ENCODE assay signal across 10 mouse cellular contexts in the genomic region with DNA sequence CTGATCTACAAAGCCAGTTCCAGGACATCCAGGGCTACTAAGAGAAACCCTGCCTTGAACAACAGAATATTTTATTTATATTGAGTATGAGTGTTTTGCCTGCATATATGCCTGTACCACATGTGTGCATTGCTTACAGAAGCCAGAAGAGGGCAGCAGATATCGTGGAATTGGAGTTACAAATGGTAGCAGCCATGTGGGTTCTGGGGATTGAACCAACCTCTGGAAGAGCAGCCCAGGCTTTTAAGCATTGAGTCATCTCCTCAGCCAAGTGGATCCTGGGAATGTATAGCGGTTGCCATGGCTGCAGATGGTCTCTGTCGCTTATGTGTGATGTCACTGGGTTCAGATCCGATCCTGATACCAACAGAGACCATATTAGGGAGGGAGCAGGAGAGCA. TPM values are rescaled to one million over a fixed set of nuclear protein-coding genes. Genes with fewer than 3 reads are reported as not detected.
DNase-seq lines count a peak whose midpoint lies in the region; ATAC-seq and TF ChIP-seq lines count a peak whose summit lies in the region.
"Had no signal": no experiment of that assay in that cellular context is flagged by ENCODE, and none has a peak within 500 bp of the region (broad histone marks: within the 10 kb centered on the region; RNA-seq: fewer than 3 reads in every experiment).

No protein-coding gene starts in this region.

- 0 out of 2 replicates have a peak, but pooled peaks have one; percentile 15 for ATAC-seq in G1E (ENCODE audit: extremely low read depth, insufficient number of reproducible peaks, low FRiP score, poor library complexity, severe bottlenecking)
- peak; percentile 32 for ATAC-seq in liver, embryonic 16.5 days (ENCODE audit: low read depth)

- 77% methylated on average over 4 of the region's 4 CpGs for whole genome bisulfite sequencing in bone marrow, adult 2 months
- 55% methylated on average over 4 of the region's 4 CpGs for WGBS in liver, embryonic 16.5 days (ENCODE audit: insufficient replicate concordance)

- H3K9ac ChIP-seq in liver, embryonic 16.5 days (ENCODE audit: low read depth, low read length) = no peak overlapping the region

- H3K4me1 ChIP-seq in G1E (ENCODE audit: insufficient read depth, low read depth, low read length) = peaks cover 15% of the 10 kb centered on the region
- no peaks in the 10 kb centered on the region for H3K4me1 ChIP-seq in bone marrow, adult 2 months (ENCODE audit: control insufficient read depth, insufficient read depth, low read length)
- no peaks in the 10 kb centered on the region for H3K4me1 ChIP-seq in liver, embryonic 16.5 days (ENCODE audit: control insufficient read depth, low read depth, low read length)

- intact Hi-C loops in left cerebral cortex, postnatal 14 days (cut with DNase I) = no loop called here

- H3K27me3 ChIP-seq in G1E (ENCODE audit: insufficient read depth, low read length) = no peaks in the 10 kb centered on the region
- H3K27me3 ChIP-seq in liver, embryonic 16.5 days (ENCODE audit: control insufficient read depth, insufficient read depth, low read depth, low read length) = no peaks in the 10 kb centered on the region

- no peak overlapping the region for H3K27ac ChIP-seq in bone marrow, adult 2 months (ENCODE audit: control insufficient read depth, insufficient read depth, low read depth, low read length, poor library complexity)
- H3K27ac ChIP-seq in liver, embryonic 16.5 days (ENCODE audit: low read length) = no peak overlapping the region

- no peaks in the 10 kb centered on the region for H3K36me3 ChIP-seq in G1E (replicated peaks)
- no peaks in the 10 kb centered on the region for H3K36me3 ChIP-seq in liver, embryonic 16.5 days (ENCODE audit: control insufficient read depth, insufficient read depth)

- no peaks in the 10 kb centered on the region for H3K9me3 ChIP-seq in G1E (replicated peaks)
- no peaks in the 10 kb centered on the region for H3K9me3 ChIP-seq in liver, embryonic 16.5 days (replicated peaks; ENCODE audit: control insufficient read depth, low read length)

- TF ChIP-seq CTCF in G1E (IDR thresholded peaks at IDR 0.05; ENCODE audit: low read depth, low read length) = no peak
- TF ChIP-seq CTCF in bone marrow, adult 2 months (IDR thresholded peaks at IDR 0.05; ENCODE audit: control insufficient read depth, insufficient read depth, low read length) = 0 out of 2 replicates have a peak, but pooled peaks have one; percentile 12

- peak; percentile 26 to 40 for DNase-seq in left cerebral cortex, postnatal 14 days (ENCODE audit: low spot score in 2 of 2)
- no peak for DNase-seq in left cerebral cortex, adult 18-20 months (ENCODE audit: low spot score in 2 of 2)
- no peak for DNase-seq in G1E (ENCODE audit: low spot score)
- DNase-seq in induced T-regulatory cell, adult 2 months (ENCODE audit: low read depth) = peak; percentile 84
- DNase-seq in spleen, postnatal 4 days (ENCODE audit: low spot score in 2 of 2) = peak; percentile 45 to 75
- DNase-seq in right cerebral cortex, postnatal 25 days = no peak

- TF ChIP-seq POLR2A in bone marrow, adult 2 months (IDR thresholded peaks at IDR 0.05; ENCODE audit: borderline replicate concordance, control insufficient read depth, low read depth, low read length) = no peak

- no peak overlapping the region for H3K4me3 ChIP-seq in G1E (ENCODE audit: low read depth, low read length)
- H3K4me3 ChIP-seq in bone marrow, adult 2 months (replicated peaks; ENCODE audit: control insufficient read depth, low read depth, low read length) = no peak overlapping the region
- no peak overlapping the region for H3K4me3 ChIP-seq in liver, embryonic 16.5 days (ENCODE audit: low read depth, low read length)

- H3K4me2 ChIP-seq in liver, embryonic 16.5 days (ENCODE audit: low read depth, low read length) = no peak overlapping the region

RNA-seq across cellular contexts. Expression of a gene that starts 3.3 kb away (rescaled TPM):
- total RNA-seq in left cerebral cortex, postnatal 14 days (2021) = not detected
- total RNA-seq in left cerebral cortex, adult 18-20 months (2021) = not detected
- total RNA-seq in G1E (2014; fragmentation: Nextera tagmentation) (not detected in 2 replicates), G1E (2017) (not detected in 2 replicates)
- not detected in 2 replicates for polyA plus RNA-seq in G1E (2012)
- polyA plus RNA-seq in bone marrow, adult 2 months (2011; ENCODE audit: insufficient read depth, insufficient read length, low replicate concordance, missing spikeins) = not detected in 2 replicates
- not detected in 2 replicates for polyA plus RNA-seq in liver, embryonic 16.5 days (2015; fragmentation: Nextera tagmentation; extraction: Ambion mirVana)
- polyA plus RNA-seq: limb, embryonic 14.5 days; stomach, embryonic 16.5 days had no signal

RNA-seq across cellular contexts. Expression of a gene that starts 13.0 kb away (rescaled TPM):
- 1 to 10 TPM; 1.8 to 2.1 TPM for total RNA-seq in left cerebral cortex, postnatal 14 days (2021)
- total RNA-seq in left cerebral cortex, adult 18-20 months (2021) = 1 to 10 TPM; 1.5 to 3.6 TPM
- total RNA-seq in G1E (2014; fragmentation: Nextera tagmentation) = 85.6 and 101 TPM in 2 replicates
- 62.7 and 75.4 TPM in 2 replicates for total RNA-seq in G1E (2017)
- 1.8 and 2.7 TPM in 2 replicates for polyA plus RNA-seq in G1E (2012)
- 3.8 and 6.2 TPM in 2 replicates for polyA plus RNA-seq in bone marrow, adult 2 months (2011; ENCODE audit: insufficient read depth, insufficient read length, low replicate concordance, missing spikeins)
- polyA plus RNA-seq in liver, embryonic 16.5 days (2015; fragmentation: Nextera tagmentation; extraction: Ambion mirVana) = 13.3 and 15.7 TPM in 2 replicates

RNA-seq across cellular contexts. Expression of a gene that starts 25.2 kb away (rescaled TPM):
- 10 to 100 TPM; 52.9 to 59.1 TPM for total RNA-seq in left cerebral cortex, postnatal 14 days (2021)
- 10 to 100 TPM; 61.8 to 62.2 TPM for total RNA-seq in left cerebral cortex, adult 18-20 months (2021)
- total RNA-seq in G1E (2014; fragmentation: Nextera tagmentation) (not detected in 2 replicates), G1E (2017) (0.27 and 0.29 TPM in 2 replicates)
- polyA plus RNA-seq in G1E (2012) = not detected in 2 replicates
- 1.4 and 3.0 TPM in 2 replicates for polyA plus RNA-seq in bone marrow, adult 2 months (2011; ENCODE audit: insufficient read depth, insufficient read length, low replicate concordance, missing spikeins)
- polyA plus RNA-seq in liver, embryonic 16.5 days (2015; fragmentation: Nextera tagmentation; extraction: Ambion mirVana) = 4.5 TPM in 2 replicates

Comparison
In these comparisons a context has a peak if more than half of its experiments do, and no peak if none do; other contexts are left out.
1. DNase-seq: peak in left cerebral cortex, postnatal 14 days (2 of 2), induced T-regulatory cell, adult 2 months (single experiment) and spleen, postnatal 4 days (2 of 2); none in left cerebral cortex, adult 18-20 months (0 of 2), G1E (single experiment) and right cerebral cortex, postnatal 25 days (single experiment).
2. RNA of a gene that starts 13.0 kb away (total RNA-seq): 62.7 to 101 TPM in G1E; 1.5 to 3.6 TPM in left cerebral cortex, adult 18-20 months and 1.8 to 2.1 TPM in left cerebral cortex, postnatal 14 days; every median in the first group is over 10 times any median in the second.
3. RNA of a gene that starts 25.2 kb away (total RNA-seq): 61.8 to 62.2 TPM in left cerebral cortex, adult 18-20 months and 52.9 to 59.1 TPM in left cerebral cortex, postnatal 14 days; 0.27 to 0.29 TPM in G1E; every median in the first group is over 10 times any median in the second.